Mouse (Mus musculus): ENCODE measurements around the gene Krtap15. TPM values are rescaled to one million over a fixed set of nuclear protein-coding genes. Genes with fewer than 3 reads are reported as not detected.

Gene Krtap15
- total RNA-seq (2021) = not detected
- long read RNA-seq, experiment 1 = 0 reads
- long read RNA-seq, experiment 2 = 0 reads

DNA sequence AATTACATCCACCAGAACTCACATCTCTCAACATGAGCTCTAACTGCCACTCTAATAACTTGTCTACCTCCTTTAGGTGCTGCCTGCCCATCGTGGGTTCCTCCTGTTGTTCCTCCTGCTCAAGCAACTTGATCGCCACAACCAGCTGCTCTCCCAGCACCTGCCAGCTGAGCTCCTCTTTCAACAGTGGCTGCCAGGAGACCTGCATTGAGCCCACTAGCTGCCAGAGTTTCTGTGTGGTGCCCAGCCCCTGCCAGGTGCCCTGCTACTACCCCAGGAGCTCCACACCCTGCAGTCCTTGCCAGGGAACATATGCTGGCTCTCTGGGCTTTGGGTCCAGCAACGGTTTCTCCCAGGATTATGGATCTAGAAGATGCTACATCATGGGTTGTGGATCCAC lies at the start of gene Krtap15:
Krtap15 (plus strand) TSS at position 150 of the 400 bp plus-strand sequence.
- no peak for DNase-seq (ENCODE audit: low spot score in 2 of 2)

- no peak for DNase-seq (ENCODE audit: low spot score in 2 of 2)
Observed at GRCm38 (mm10) chr16:88774106-88774505, 45.9 kb upstream of the Krtap15 start, which contains the start of gene 2310057N15Rik. TSS of gene 2310057N15Rik (minus strand) at chr16:88774206.

- DNase-seq (ENCODE audit: low spot score in 2 of 2) = no peak
Observed at GRCm38 (mm10) chr16:88777596-88777995, 42.4 kb upstream of the Krtap15 start, which contains the start of gene Gm5965. TSS of gene Gm5965 (plus strand) at chr16:88777896.

GRCm38 (mm10) chr16:88786786-88787185 lies 33.2 kb upstream of the Krtap15 start:
- DNase-seq (ENCODE audit: low spot score in 2 of 2) = no peak

GRCm38 (mm10) chr16:88811827-88812226 lies 8.2 kb upstream of the Krtap15 start, which contains the start of gene Gm20741:
TSS of gene Gm20741 (minus strand) at chr16:88812220.
- DNase-seq (ENCODE audit: low spot score in 2 of 2) = no peak

GRCm38 (mm10) chr16:88823736-88824135 lies 3.7 kb downstream of the Krtap15 start:
- DNase-seq (ENCODE audit: low spot score in 2 of 2) = peak in 1 of 2 experiments; percentile 23

- peak in 1 of 2 experiments; percentile 52 for DNase-seq (ENCODE audit: low spot score in 2 of 2)
Observed at GRCm38 (mm10) chr16:88826095-88826652, 6.2 kb downstream of the Krtap15 start, which contains the start of gene Krtap14. TSS of gene Krtap14 (minus strand) at chr16:88826145.

GRCm38 (mm10) chr16:88826978-88827377 lies 7.0 kb downstream of the Krtap15 start:
- DNase-seq (ENCODE audit: low spot score in 2 of 2) = no peak

DNA sequence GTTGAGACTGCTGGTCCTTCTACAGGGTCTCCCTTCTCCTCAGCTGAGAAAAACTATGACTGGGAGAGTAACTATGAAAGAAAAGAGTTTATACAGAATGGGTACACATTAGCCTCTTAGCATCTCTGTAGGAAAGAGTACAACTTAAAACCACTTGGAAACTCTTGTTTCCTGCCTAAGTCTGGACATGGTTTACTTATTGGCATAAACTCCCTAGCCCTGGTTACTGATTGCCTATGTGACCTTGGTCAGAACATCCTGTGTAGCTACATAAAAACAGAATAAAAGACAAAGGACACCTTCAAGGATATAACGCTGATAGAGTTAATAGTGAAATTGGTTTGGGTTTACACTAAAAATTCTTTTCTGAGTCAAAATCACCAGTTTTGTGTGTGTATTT lies 27.3 kb downstream of the Krtap15 start:
- no peak for DNase-seq (ENCODE audit: low spot score in 2 of 2)

- DNase-seq (ENCODE audit: low spot score in 2 of 2) = no peak
Observed at GRCm38 (mm10) chr16:88848558-88848957, 28.5 kb downstream of the Krtap15 start.

- DNase-seq (ENCODE audit: low spot score in 2 of 2) = no peak
Observed at GRCm38 (mm10) chr16:88851450-88851849, 31.4 kb downstream of the Krtap15 start.

- DNase-seq (ENCODE audit: low spot score in 2 of 2) = no peak
Observed at GRCm38 (mm10) chr16:88864887-88865407, 44.9 kb downstream of the Krtap15 start.

DNA sequence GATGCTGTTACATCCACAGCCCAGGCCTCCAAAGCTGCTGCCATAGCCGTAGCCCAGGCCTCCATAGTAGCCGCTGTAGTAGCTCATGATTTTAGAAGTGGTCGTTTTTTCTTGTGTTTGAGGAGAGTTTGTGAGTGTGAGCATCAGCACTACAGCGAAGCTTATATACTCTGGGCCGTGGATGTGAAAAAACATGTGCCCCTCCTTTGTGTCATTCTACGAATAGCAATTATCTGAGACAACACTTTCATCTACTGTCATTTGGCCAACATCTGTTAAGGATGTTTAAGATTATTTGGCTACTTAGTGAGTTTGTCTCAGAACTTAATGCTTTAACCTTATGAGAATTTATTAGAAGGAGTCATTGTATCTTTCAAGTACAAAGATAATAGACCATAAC lies 49.3 kb downstream of the Krtap15 start, which contains the start of gene Krtap19-1:
Krtap19-1 (minus strand) TSS at position 101 of the 400 bp plus-strand sequence.
- DNase-seq (ENCODE audit: low spot score in 2 of 2) = no peak

DNA sequence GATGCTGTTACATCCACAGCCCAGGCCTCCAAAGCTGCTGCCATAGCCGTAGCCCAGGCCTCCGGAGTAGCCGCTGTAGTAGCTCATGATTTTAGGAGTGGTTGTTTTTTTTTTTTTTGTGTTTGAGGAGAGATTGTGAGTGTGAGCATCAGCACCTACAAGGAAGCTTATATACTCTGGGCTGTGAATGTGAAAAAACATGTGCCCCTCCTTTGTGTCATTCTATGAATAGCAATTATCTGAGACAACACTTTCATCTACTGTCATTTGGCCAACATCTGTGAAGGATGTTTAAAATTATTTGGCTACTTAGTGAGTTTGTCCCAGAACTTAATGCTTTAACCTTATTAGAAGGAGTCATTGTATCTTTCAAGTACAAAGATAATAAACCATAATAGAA lies 54.2 kb downstream of the Krtap15 start, which contains the start of gene Krtap19-2:
Krtap19-2 (minus strand) TSS at position 101 of the 400 bp plus-strand sequence.
- DNase-seq (ENCODE audit: low spot score in 2 of 2) = no peak

GRCm38 (mm10) chr16:88877938-88878337 lies 57.9 kb downstream of the Krtap15 start, which contains the start of gene Krtap19-3:
TSS of gene Krtap19-3 (minus strand) at chr16:88878038.
- DNase-seq (ENCODE audit: low spot score in 2 of 2) = no peak

Other genes with a start within 250 kb of the Krtap15 start
- gene Krtap24-1, start 207.9 kb upstream of the Krtap15 start, total RNA-seq (2021) = not detected
- not detected for gene 2310079G19Rik, start 192.5 kb upstream of the Krtap15 start, total RNA-seq (2021)
- gene Krtap26-1, start 172.4 kb upstream of the Krtap15 start, total RNA-seq (2021) = not detected
- not detected for gene Krtap27-1, start 148.5 kb upstream of the Krtap15 start, total RNA-seq (2021)
- not detected for gene 2310061N02Rik, start 112.3 kb upstream of the Krtap15 start, total RNA-seq (2021)
- not detected for gene Krtap13-1, start 91.4 kb upstream of the Krtap15 start, total RNA-seq (2021)
- gene Krtap13, start 68.6 kb upstream of the Krtap15 start, total RNA-seq (2021) = not detected
- gene 2310034C09Rik, start 61.4 kb upstream of the Krtap15 start, total RNA-seq (2021) = not detected
- not detected for gene 2310057N15Rik, start 46.0 kb upstream of the Krtap15 start, total RNA-seq (2021)
- not detected for gene Gm5965, start 42.3 kb upstream of the Krtap15 start, total RNA-seq (2021)
- gene Gm20741, start 8.0 kb upstream of the Krtap15 start, total RNA-seq (2021) = not detected
- not detected for gene Krtap14, start 5.9 kb downstream of the Krtap15 start, total RNA-seq (2021)
- not detected for gene Krtap19-1, start 49.2 kb downstream of the Krtap15 start, total RNA-seq (2021)
- gene Krtap19-2, start 54.1 kb downstream of the Krtap15 start, total RNA-seq (2021) = not detected
- gene Krtap19-3, start 57.8 kb downstream of the Krtap15 start, total RNA-seq (2021) = not detected
- not detected for gene Krtap19-4, start 64.9 kb downstream of the Krtap15 start, total RNA-seq (2021)
- not detected for gene Krtap19-5, start 76.2 kb downstream of the Krtap15 start, total RNA-seq (2021)
- gene Krtap19-9b, start 112.0 kb downstream of the Krtap15 start, total RNA-seq (2021) = not detected
- gene Krtap16-3, start 142.7 kb downstream of the Krtap15 start, total RNA-seq (2021) = not detected
- gene Krtap22-2, start 190.5 kb downstream of the Krtap15 start, total RNA-seq (2021) = not detected
- not detected for gene Gm10229, start 195.1 kb downstream of the Krtap15 start, total RNA-seq (2021)
- gene Krtap6-1, start 211.5 kb downstream of the Krtap15 start, total RNA-seq (2021) = not detected
- not detected for gene Gm10228, start 221.3 kb downstream of the Krtap15 start, total RNA-seq (2021)
- not detected for gene Krtap6-5, start 227.7 kb downstream of the Krtap15 start, total RNA-seq (2021)
- gene 1110025L11Rik, start 243.8 kb downstream of the Krtap15 start, total RNA-seq (2021) = not detected